Mouse (Mus musculus): Measurements from ENCODE around the gene Gm37240. TPM values are rescaled to one million over a fixed set of nuclear protein-coding genes. Genes with fewer than 3 reads are reported as not detected.

Gene Gm37240
- polyA plus RNA-seq, 1 experiment, result 0.91 TPM

DNA sequence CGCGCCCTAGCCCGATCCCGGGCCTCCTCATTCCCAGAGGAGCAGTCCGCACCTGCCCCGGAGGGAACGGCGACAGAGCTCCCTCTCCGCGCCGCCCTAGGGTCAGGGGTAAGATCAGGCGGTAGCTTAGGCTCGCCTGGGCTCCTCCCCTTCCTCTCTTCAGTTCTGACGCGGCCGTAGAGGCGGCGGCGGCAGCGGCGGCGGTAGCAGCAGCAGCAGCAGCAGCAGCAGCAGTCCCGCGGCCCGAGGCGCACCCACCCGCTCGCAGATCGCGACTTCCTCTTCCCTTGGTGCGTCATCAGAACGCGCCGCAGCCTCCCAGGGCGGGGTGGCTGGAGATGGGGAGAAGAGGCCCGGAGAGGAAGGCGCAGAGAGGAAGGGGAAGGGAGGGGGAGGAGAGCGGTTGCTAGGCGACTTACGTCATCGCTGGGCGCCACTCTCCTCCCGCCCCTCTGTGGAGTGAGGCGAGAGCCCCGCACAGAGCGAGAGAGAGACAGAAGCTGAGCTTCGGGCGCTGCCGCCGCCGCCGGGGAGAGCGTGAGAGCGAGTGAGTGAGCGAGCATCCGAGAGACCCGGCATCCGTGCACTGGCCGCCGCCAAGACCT is 1073.1 kb downstream of the Gm37240 start:
- Histone ChIP-seq H3K4me3 (ENCODE audit: low read depth, low read length) (peak overlapping the region; percentile 97), H3K27ac (ENCODE audit: insufficient read depth, low read length) (peak overlapping the region; percentile 79), H3K27me3 (ENCODE audit: control insufficient read depth, insufficient read depth, low read length, poor library complexity, severe bottlenecking) (no peaks in the 10 kb centered on the region), H3K9me3 (replicated peaks; ENCODE audit: control insufficient read depth, insufficient read depth, low read length, poor library complexity, severe bottlenecking) (no peaks in the 10 kb centered on the region), H3K4me1 (ENCODE audit: control insufficient read depth, insufficient read depth, low read length) (peaks cover 2% of the 10 kb centered on the region), H3K36me3 (ENCODE audit: control insufficient read depth, insufficient read depth, low read length, poor library complexity, severe bottlenecking) (peaks cover 2% of the 10 kb centered on the region; the same call in 1 of the 2 replicates), H3K9ac (ENCODE audit: low read depth, poor library complexity, severe bottlenecking) (peak overlapping the region; percentile 82)
- TF ChIP-seq CTCF (IDR thresholded peaks at IDR 0.05; ENCODE audit: low read depth, low read length) (no peak), EP300 (IDR thresholded peaks at IDR 0.05; ENCODE audit: insufficient read depth, low read depth, low read length) (0 out of 2 replicates have a peak, but pooled peaks have one; percentile 38), POLR2A (IDR thresholded peaks at IDR 0.05; ENCODE audit: insufficient read depth, low read length) (peak; percentile 21)

DNA sequence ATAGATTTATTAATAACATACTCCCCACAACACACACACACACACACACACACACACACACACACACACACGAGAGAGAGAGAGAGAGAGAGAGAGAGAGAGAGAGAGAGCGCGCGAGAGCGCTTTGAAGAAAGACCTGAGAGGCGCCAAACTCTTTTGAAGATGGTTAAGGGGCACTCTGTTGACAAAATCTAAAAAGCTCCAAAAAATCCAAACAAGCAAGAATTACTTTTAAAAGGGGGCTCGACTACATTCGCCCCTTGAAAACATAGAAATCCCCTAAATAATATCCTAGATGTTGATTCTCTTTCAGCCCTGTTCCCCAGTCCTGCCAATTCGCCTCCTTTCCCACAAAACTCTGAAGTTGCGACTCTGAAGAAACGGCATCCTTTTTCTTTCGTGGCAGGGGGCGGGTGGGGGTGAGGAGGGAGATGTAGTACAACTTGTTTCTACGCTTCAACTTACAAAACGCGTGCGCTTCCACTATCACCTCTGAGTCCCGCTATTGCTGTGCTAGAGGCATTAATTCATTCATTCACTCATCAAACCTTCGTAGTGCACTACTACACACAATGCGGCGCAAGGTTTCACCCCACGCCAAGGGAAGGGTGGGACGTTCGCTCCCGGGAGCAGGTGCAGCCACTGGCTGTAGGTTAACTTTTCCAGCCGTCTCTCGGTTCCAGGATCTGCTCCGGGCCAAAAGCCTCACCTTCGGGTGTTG is 1073.7 kb downstream of the Gm37240 start:
- Histone ChIP-seq H3K4me3 (ENCODE audit: low read depth, low read length) (peak overlapping the region; percentile 97), H3K4me1 (ENCODE audit: control insufficient read depth, insufficient read depth, low read length) (peaks cover 2% of the 10 kb centered on the region), H3K9me3 (replicated peaks; ENCODE audit: control insufficient read depth, insufficient read depth, low read length, poor library complexity, severe bottlenecking) (no peaks in the 10 kb centered on the region), H3K9ac (ENCODE audit: low read depth, poor library complexity, severe bottlenecking) (peak overlapping the region; percentile 79), H3K27ac (ENCODE audit: insufficient read depth, low read length) (peak overlapping the region; percentile 79), H3K27me3 (ENCODE audit: control insufficient read depth, insufficient read depth, low read length, poor library complexity, severe bottlenecking) (no peaks in the 10 kb centered on the region), H3K36me3 (ENCODE audit: control insufficient read depth, insufficient read depth, low read length, poor library complexity, severe bottlenecking) (peaks cover 1% of the 10 kb centered on the region; the same call in 1 of the 2 replicates)
- TF ChIP-seq POLR2A (IDR thresholded peaks at IDR 0.05; ENCODE audit: insufficient read depth, low read length) (no peak), EP300 (IDR thresholded peaks at IDR 0.05; ENCODE audit: insufficient read depth, low read depth, low read length) (no peak), CTCF (IDR thresholded peaks at IDR 0.05; ENCODE audit: low read depth, low read length) (no peak)

DNA sequence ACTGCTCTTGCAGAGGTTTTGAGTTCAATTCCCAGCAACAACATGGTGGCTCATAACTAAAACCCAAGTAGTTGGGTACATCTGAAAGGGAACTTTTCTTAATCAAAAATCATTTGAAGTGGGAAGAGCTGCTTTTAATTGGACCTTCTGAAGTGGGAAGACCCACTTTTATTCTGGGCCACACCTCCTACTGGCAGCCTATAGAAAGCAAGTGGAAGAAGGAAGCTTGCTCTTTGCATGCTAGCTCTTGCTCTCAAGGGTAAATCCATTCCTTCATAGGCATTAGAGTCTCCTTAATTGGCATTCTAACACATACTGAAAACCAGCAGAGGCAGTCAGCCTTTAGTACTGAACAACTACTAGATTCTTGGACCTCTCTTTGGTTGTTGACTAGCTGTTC is 1076.5 kb downstream of the Gm37240 start:
- Histone ChIP-seq H3K27ac (ENCODE audit: insufficient read depth, low read length) (no peak overlapping the region), H3K4me3 (ENCODE audit: low read depth, low read length) (no peak overlapping the region), H3K27me3 (ENCODE audit: control insufficient read depth, insufficient read depth, low read length, poor library complexity, severe bottlenecking) (no peaks in the 10 kb centered on the region), H3K36me3 (ENCODE audit: control insufficient read depth, insufficient read depth, low read length, poor library complexity, severe bottlenecking) (no peaks in the 10 kb centered on the region), H3K9me3 (replicated peaks; ENCODE audit: control insufficient read depth, insufficient read depth, low read length, poor library complexity, severe bottlenecking) (no peaks in the 10 kb centered on the region), H3K4me1 (ENCODE audit: control insufficient read depth, insufficient read depth, low read length) (peaks cover 2% of the 10 kb centered on the region), H3K9ac (ENCODE audit: low read depth, poor library complexity, severe bottlenecking) (no peak overlapping the region)
- TF ChIP-seq POLR2A (IDR thresholded peaks at IDR 0.05; ENCODE audit: insufficient read depth, low read length) (no peak), CTCF (IDR thresholded peaks at IDR 0.05; ENCODE audit: low read depth, low read length) (no peak), EP300 (IDR thresholded peaks at IDR 0.05; ENCODE audit: insufficient read depth, low read depth, low read length) (no peak)

GRCm38 (mm10) chr3:84808906-84809305 is 1078.4 kb downstream of the Gm37240 start:
- no peaks in the 10 kb centered on the region for H3K9me3 ChIP-seq (replicated peaks; ENCODE audit: control insufficient read depth, insufficient read depth, low read length, poor library complexity, severe bottlenecking)
- no peak overlapping the region for H3K4me3 ChIP-seq (ENCODE audit: low read depth, low read length)
- no peaks in the 10 kb centered on the region for H3K27me3 ChIP-seq (ENCODE audit: control insufficient read depth, insufficient read depth, low read length, poor library complexity, severe bottlenecking)
- H3K36me3 ChIP-seq (ENCODE audit: control insufficient read depth, insufficient read depth, low read length, poor library complexity, severe bottlenecking), result no peaks in the 10 kb centered on the region
- TF ChIP-seq EP300 (IDR thresholded peaks at IDR 0.05; ENCODE audit: insufficient read depth, low read depth, low read length) (no peak), CTCF (IDR thresholded peaks at IDR 0.05; ENCODE audit: low read depth, low read length) (no peak), POLR2A (IDR thresholded peaks at IDR 0.05; ENCODE audit: insufficient read depth, low read length) (no peak)
- no peak overlapping the region for H3K27ac ChIP-seq (ENCODE audit: insufficient read depth, low read length)
- H3K9ac ChIP-seq (ENCODE audit: low read depth, poor library complexity, severe bottlenecking), result no peak overlapping the region
- peaks cover 2% of the 10 kb centered on the region for H3K4me1 ChIP-seq (ENCODE audit: control insufficient read depth, insufficient read depth, low read length)

GRCm38 (mm10) chr3:84807826-84808225 is 1079.5 kb downstream of the Gm37240 start:
- Histone ChIP-seq H3K4me3 (ENCODE audit: low read depth, low read length) (no peak overlapping the region), H3K4me1 (ENCODE audit: control insufficient read depth, insufficient read depth, low read length) (no peaks in the 10 kb centered on the region), H3K27ac (ENCODE audit: insufficient read depth, low read length) (no peak overlapping the region), H3K9ac (ENCODE audit: low read depth, poor library complexity, severe bottlenecking) (no peak overlapping the region), H3K36me3 (ENCODE audit: control insufficient read depth, insufficient read depth, low read length, poor library complexity, severe bottlenecking) (no peaks in the 10 kb centered on the region), H3K27me3 (ENCODE audit: control insufficient read depth, insufficient read depth, low read length, poor library complexity, severe bottlenecking) (no peaks in the 10 kb centered on the region), H3K9me3 (replicated peaks; ENCODE audit: control insufficient read depth, insufficient read depth, low read length, poor library complexity, severe bottlenecking) (no peaks in the 10 kb centered on the region)
- TF ChIP-seq CTCF (IDR thresholded peaks at IDR 0.05; ENCODE audit: low read depth, low read length) (no peak), POLR2A (IDR thresholded peaks at IDR 0.05; ENCODE audit: insufficient read depth, low read length) (no peak), EP300 (IDR thresholded peaks at IDR 0.05; ENCODE audit: insufficient read depth, low read depth, low read length) (no peak)

GRCm38 (mm10) chr3:84806206-84806605 is 1081.1 kb downstream of the Gm37240 start:
- TF ChIP-seq POLR2A (IDR thresholded peaks at IDR 0.05; ENCODE audit: insufficient read depth, low read length) (no peak), CTCF (IDR thresholded peaks at IDR 0.05; ENCODE audit: low read depth, low read length) (no peak), EP300 (IDR thresholded peaks at IDR 0.05; ENCODE audit: insufficient read depth, low read depth, low read length) (no peak)
- H3K9me3 ChIP-seq (replicated peaks; ENCODE audit: control insufficient read depth, insufficient read depth, low read length, poor library complexity, severe bottlenecking), result no peaks in the 10 kb centered on the region
- no peak overlapping the region for H3K9ac ChIP-seq (ENCODE audit: low read depth, poor library complexity, severe bottlenecking)
- no peaks in the 10 kb centered on the region for H3K4me1 ChIP-seq (ENCODE audit: control insufficient read depth, insufficient read depth, low read length)
- no peak overlapping the region for H3K4me3 ChIP-seq (ENCODE audit: low read depth, low read length)
- no peaks in the 10 kb centered on the region for H3K27me3 ChIP-seq (ENCODE audit: control insufficient read depth, insufficient read depth, low read length, poor library complexity, severe bottlenecking)
- H3K36me3 ChIP-seq (ENCODE audit: control insufficient read depth, insufficient read depth, low read length, poor library complexity, severe bottlenecking), result no peaks in the 10 kb centered on the region
- H3K27ac ChIP-seq (ENCODE audit: insufficient read depth, low read length), result no peak overlapping the region

Measured in ES-Bruce4 (cell line).